Mouse (Mus musculus) liver, embryonic 14.5 days (tissue): ENCODE data around the gene Tatdn2. TPM values are rescaled to one million over a fixed set of nuclear protein-coding genes. Genes with fewer than 3 reads are reported as not detected.

Source experiments
- ATAC-seq: fragments of 200-750 bp; cut with Nextera tagmentation; 2 replicates; pipeline ENCODE4 v1.8.0; 2017; ENCODE audit warnings: moderate number of reproducible peaks, mild to moderate bottlenecking, moderate library complexity; ENCODE audit not compliant: insufficient read depth
- DNase-seq, 3 experiments: peaks; one replicate each; pipeline ENCODE4 v3.0.0-alpha.2; 2012 to 2013; ENCODE audit warnings: low read depth in 3 of 3, low spot score in 3 of 3
- H3K27ac ChIP-seq: fragments of 300-500 bp; sonication (generic); 2 replicates; pipeline ENCODE4 v1.5.1; 2014; ENCODE audit warnings: moderate library complexity, mild to moderate bottlenecking, control low read depth, inconsistent platforms
- H3K27me3 ChIP-seq: fragments of 300-500 bp; sonication (generic); 2 replicates; pipeline ENCODE4 v1.6.1; 2014; ENCODE audit warnings: mild to moderate bottlenecking, low read length, moderate library complexity; ENCODE audit not compliant: control insufficient read depth, insufficient read depth
- H3K36me3 ChIP-seq: fragments of 300-500 bp; sonication (generic); replicated peaks from 2 replicates; pipeline ENCODE4 v1.6.1; 2014; ENCODE audit warnings: low read depth; ENCODE audit not compliant: control insufficient read depth, insufficient read depth
- H3K4me1 ChIP-seq, 2 experiments: fragments of 200-500 bp in 1 of 2; fragments of 300-500 bp in 1 of 2; sonication (generic) in 1 of 2; replicated peaks; 2 replicates each; pipeline ENCODE4 v1.6.1; 2012 to 2014; ENCODE audit warnings: antibody characterized with exemption in 1 of 2, inconsistent platforms in 1 of 2, low read length in 1 of 2; ENCODE audit not compliant: control insufficient read depth in 2 of 2, insufficient read depth in 2 of 2
- H3K4me2 ChIP-seq: fragments of 300-500 bp; sonication (generic); 2 replicates; pipeline ENCODE4 v1.6.1; 2014; ENCODE audit warnings: low read depth, mild to moderate bottlenecking, control low read depth, moderate library complexity
- H3K4me3 ChIP-seq, 2 experiments: fragments of 200-500 bp in 1 of 2; fragments of 300-500 bp in 1 of 2; sonication (generic) in 1 of 2; 2 replicates each; pipeline ENCODE4 v1.5.1; 2012 to 2014; ENCODE audit warnings: low read depth in 2 of 2, low read length in 2 of 2, mild to moderate bottlenecking in 2 of 2, control low read depth in 1 of 2, inconsistent platforms in 1 of 2, moderate library complexity in 1 of 2; ENCODE audit not compliant: insufficient read depth in 1 of 2
- H3K9ac ChIP-seq: fragments of 300-500 bp; sonication (generic); replicated peaks from 2 replicates; pipeline ENCODE4 v1.6.1; 2014; ENCODE audit warnings: mild to moderate bottlenecking, control low read depth, moderate library complexity
- H3K9me3 ChIP-seq: fragments of 300-500 bp; sonication (generic); 2 replicates; pipeline ENCODE4 v1.6.1; 2016; ENCODE audit warnings: low read length, mixed read lengths; ENCODE audit not compliant: control insufficient read depth
- CTCF ChIP-seq: IDR thresholded peaks from 2 replicates; pipeline ENCODE4 v1.5.1; 2016; ENCODE audit warnings: antibody characterized with exemption, low read depth, control low read depth
- EP300 ChIP-seq: IDR thresholded peaks from 2 replicates; pipeline ENCODE4 v1.6.1; 2016; ENCODE audit warnings: antibody characterized with exemption, low read depth
- WGBS: fragments of 180-500 bp; shearing (Covaris S2); extraction: QIAGEN DNeasy Blood & Tissue Kit; methylation state at CpG from one replicate; pipeline ENCODE4 v1.1.7; 2014; ENCODE audit not compliant: insufficient replicate concordance; 5-methylcytosine and 5-hydroxymethylcytosine counted together
- polyA plus RNA-seq, 2 experiments: library from polyadenylated mRNA; depleted of rRNA in 1 of 2; stranded (reverse) in 1 of 2; unstranded in 1 of 2; fragments of >200 nt; fragmentation: Nextera tagmentation in 1 of 2; extraction: Ambion mirVana in 1 of 2; gene quantifications; 2 replicates each; pipeline versions ENCODE4 v1.2.1 to v1.2.3; 2012 to 2014

The Tatdn2 gene
- polyA plus RNA-seq, 2 experiments = 1.3 to 15.4 TPM

DNA sequence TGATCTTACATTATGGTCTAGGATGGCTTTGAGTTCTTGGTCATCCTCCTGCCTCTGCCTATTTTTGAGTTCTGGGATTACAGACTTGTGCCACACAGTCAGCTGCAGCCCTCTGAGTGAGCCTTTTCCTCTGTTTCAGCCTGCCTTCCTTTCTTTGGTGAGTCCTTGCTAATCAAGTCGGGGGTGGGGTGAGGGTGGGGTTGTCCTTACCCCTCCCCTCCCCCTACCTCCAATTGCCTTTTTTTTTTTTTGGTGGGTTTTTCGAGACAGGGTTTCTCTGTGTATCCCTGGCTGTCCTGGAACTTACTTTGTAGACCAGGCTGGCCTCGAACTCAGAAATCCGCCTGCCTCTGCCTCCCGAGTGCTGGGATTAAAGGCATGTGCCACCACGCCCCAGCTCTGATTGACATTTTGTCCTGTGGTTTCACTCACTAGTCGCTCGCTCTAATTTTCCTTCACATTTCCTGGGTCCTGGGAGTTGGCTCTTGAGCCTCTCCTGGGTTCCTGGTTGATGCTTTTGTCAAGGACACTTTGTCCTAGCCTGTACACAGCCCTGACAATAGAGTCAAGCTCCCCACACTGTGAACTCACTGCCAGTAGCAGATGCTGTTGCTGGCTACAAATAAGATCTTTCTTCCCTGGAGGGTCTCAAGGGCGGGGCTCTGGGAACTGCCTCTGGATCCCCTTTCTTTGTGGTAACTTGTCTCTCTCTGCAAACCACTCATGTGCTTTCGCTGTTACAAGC lies 13.6 kb upstream of the Tatdn2 start:
- Histone ChIP-seq H3K9me3 (no peaks in the 10 kb centered on the region), H3K27me3 (no peaks in the 10 kb centered on the region), H3K4me1 (peaks cover 2 to 12% of the 10 kb centered on the region in 2 experiments; a peak in 1 of 4 replicates), H3K9ac (no peak overlapping the region), H3K4me3 (no peak overlapping the region), H3K4me2 (no peak overlapping the region), H3K36me3 (no peaks in the 10 kb centered on the region), H3K27ac (no peak overlapping the region)
- TF ChIP-seq CTCF (no peak), EP300 (no peak)
- ATAC-seq (no peak), DNase-seq (no peak)
- 72% methylated on average over 10 of the region's 10 CpGs for WGBS

DNA sequence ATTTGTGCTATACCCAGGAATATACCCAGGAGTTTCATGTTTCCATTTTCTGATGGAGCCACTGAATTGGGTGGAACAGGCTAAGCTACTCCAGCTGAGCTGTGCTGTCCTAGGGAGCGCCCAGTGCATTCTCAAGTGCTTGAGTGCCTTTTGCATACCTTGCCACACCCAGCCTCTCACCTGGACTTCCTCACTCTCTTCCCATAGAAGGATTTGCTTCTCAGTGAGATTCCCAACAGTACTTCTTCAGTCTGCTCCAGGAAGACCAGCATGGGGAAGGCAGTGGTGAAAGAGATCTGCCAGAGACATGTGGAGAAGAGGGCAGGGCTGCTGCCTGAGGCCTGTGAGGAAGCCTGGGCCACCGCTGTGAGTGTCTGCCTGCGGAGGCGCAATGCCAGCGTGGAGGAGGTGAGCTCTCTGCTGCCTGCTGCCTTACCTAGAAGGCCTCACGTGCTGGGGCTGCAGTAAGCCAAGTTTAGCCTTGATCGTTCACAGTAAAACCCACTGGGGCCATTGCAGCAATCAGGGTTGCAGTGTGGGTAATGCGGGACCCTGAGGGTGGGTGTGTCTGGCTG lies 10.2 kb upstream of the Tatdn2 start:
- DNase-seq = no peak
- H3K4me3 ChIP-seq = no peak overlapping the region
- H3K9ac ChIP-seq = no peak overlapping the region
- no peak overlapping the region for H3K4me2 ChIP-seq
- no peak overlapping the region for H3K27ac ChIP-seq
- H3K36me3 ChIP-seq = no peaks in the 10 kb centered on the region
- H3K4me1 ChIP-seq = peaks cover 22 to 31% of the 10 kb centered on the region in 2 experiments
- H3K27me3 ChIP-seq = no peaks in the 10 kb centered on the region
- 81% methylated on average over 8 of the region's 8 CpGs for WGBS
- no peak for TF ChIP-seq EP300
- no peak for TF ChIP-seq CTCF
- no peak for ATAC-seq
- no peaks in the 10 kb centered on the region for H3K9me3 ChIP-seq

DNA sequence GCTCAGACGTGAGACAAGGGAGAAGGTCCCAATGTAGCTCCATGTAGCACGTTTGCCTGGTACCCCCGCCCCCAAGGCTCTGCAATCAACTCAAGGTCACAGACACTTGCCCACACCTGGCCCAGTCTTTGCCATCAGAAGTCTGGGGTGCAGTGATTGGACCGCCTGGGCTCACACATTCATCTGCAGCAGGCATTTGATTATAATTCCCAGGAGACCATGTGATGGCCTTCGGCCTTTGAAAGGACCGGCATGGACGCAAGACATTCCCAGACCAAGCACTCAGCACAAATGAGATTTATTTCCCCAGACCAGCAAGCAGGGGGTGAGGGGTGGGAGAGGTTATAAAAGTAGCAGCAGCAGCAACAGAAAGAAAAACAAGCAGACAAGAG lies 6.8 kb upstream of the Tatdn2 start:
- Histone ChIP-seq H3K4me2 (peak overlapping the region; percentile 79), H3K9ac (peak overlapping the region; percentile 9; the same call in 1 of the 2 replicates), H3K27ac (peak overlapping the region; percentile 89), H3K4me1 (peaks cover 42 to 49% of the 10 kb centered on the region in 2 experiments), H3K9me3 (no peaks in the 10 kb centered on the region), H3K36me3 (peaks cover 22% of the 10 kb centered on the region), H3K27me3 (no peaks in the 10 kb centered on the region), H3K4me3 (no peak overlapping the region)
- DNase-seq = no peak
- no peak for ATAC-seq
- TF ChIP-seq EP300 (no peak), CTCF (no peak)
- WGBS = 52% methylated on average over 7 of the region's 7 CpGs

DNA sequence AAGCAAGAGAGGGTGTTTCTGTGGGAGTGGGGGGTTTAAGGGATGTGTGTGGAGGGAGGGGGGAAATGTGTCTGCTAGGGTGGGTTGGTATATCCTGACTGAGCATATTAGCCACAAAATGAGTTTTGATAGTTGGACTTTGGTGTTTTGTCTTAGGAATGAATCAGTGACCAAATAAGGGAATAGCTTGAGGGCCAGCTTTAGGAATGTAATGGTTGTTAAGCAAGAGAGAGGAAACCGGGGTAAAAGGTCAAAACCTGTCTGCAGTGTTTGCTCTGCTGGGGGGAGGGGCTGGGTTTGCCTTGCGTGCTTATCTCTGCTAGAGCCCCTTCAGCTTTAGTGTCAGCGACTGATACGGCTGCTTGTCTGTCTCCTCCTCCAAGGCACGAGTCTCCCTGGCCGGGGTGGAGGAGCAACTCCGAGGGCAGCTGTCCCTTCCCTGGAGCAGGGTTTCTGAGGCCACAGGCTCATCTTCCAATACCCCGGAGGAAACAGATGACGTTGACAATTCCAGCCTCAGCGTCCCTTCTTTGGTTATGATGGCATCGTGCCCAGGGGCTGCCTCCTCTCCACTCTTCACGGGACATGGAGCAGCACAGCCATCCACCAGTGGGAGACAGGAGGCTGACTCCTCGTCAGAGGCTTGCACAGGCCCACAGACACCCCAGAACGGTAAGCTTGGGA lies 6.3 kb upstream of the Tatdn2 start:
- under 1% methylated on average over 14 of the region's 14 CpGs for WGBS
- no peaks in the 10 kb centered on the region for H3K9me3 ChIP-seq
- ATAC-seq = peak; percentile 94
- peak; percentile 87 to 92 (median 89) for DNase-seq
- peak overlapping the region; percentile 60 to 73 for H3K4me3 ChIP-seq
- H3K4me2 ChIP-seq = peak overlapping the region; percentile 79
- TF ChIP-seq EP300 = peak; percentile 91
- TF ChIP-seq CTCF = 0 out of 2 replicates have a peak, but pooled peaks have one; percentile 12
- peak overlapping the region; percentile 77 for H3K9ac ChIP-seq
- H3K27ac ChIP-seq = peak overlapping the region; percentile 89
- peaks cover 47 to 54% of the 10 kb centered on the region in 2 experiments for H3K4me1 ChIP-seq
- H3K27me3 ChIP-seq = no peaks in the 10 kb centered on the region
- H3K36me3 ChIP-seq = peaks cover 26% of the 10 kb centered on the region

DNA sequence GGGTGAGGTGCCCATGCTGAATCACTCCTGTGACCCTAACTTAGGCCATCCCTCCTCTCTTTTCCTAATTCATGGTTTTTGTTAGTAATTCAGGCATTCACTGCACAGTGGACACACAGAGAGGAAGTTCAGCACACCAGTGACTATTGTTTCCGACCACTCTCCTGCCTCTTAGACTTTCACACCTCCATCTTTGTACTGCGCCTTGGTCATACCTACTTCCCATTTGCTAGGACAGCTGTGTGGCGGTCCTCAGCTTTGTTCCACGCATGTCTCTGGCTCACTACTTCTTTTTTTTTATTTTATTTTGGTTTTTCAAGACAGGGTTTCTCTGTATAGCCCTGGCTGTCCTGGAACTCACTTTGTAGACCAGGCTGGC lies 5.8 kb upstream of the Tatdn2 start:
- peak overlapping the region; percentile 89 for H3K27ac ChIP-seq
- H3K36me3 ChIP-seq = peaks cover 26% of the 10 kb centered on the region
- WGBS = 33% methylated on average over 4 of the region's 4 CpGs
- H3K9me3 ChIP-seq = no peaks in the 10 kb centered on the region
- H3K9ac ChIP-seq = peak overlapping the region; percentile 77
- TF ChIP-seq EP300 (no peak), CTCF (no peak)
- no peaks in the 10 kb centered on the region for H3K27me3 ChIP-seq
- no peak for ATAC-seq
- H3K4me2 ChIP-seq = peak overlapping the region; percentile 79
- no peak for DNase-seq
- peaks cover 51 to 56% of the 10 kb centered on the region in 2 experiments for H3K4me1 ChIP-seq
- peak overlapping the region; percentile 60 to 73 for H3K4me3 ChIP-seq
